Mouse (Mus musculus): ENCODE data around the gene Ap1g2.

GRCm38 (mm10) chr14:55052496-55052895, 53.9 kb downstream of the Ap1g2 start:
- no peak for TF ChIP-seq POLR2A (IDR thresholded peaks at IDR 0.05; ENCODE audit: extremely low read depth, insufficient read depth, low read length)
- no peak for TF ChIP-seq CTCF (IDR thresholded peaks at IDR 0.05; ENCODE audit: extremely low read depth, insufficient read depth, low read length)
